ENCODE assay signal across 17 mouse cellular contexts in genomic region chr5:107411326-107411725, GRCm38 (mm10). TPM values are rescaled to one million over a fixed set of nuclear protein-coding genes. Genes with fewer than 3 reads are reported as not detected.
DNase-seq lines count a peak whose midpoint lies in the region; ATAC-seq and TF ChIP-seq lines count a peak whose summit lies in the region.
"Had no signal": no experiment of that assay in that cellular context is flagged by ENCODE, and none has a peak within 500 bp of the region (broad histone marks: within the 10 kb centered on the region; RNA-seq: fewer than 3 reads in every experiment).

No protein-coding gene starts in this region.

- H3K27me3 ChIP-seq in limb, embryonic 13.5 days = no peaks in the 10 kb centered on the region
- H3K27me3 ChIP-seq: stomach, embryonic 15.5 days had no signal

- H3K4me1 ChIP-seq in limb, embryonic 13.5 days = peaks cover 7% of the 10 kb centered on the region; the same call in 1 of the 2 replicates
- H3K4me1 ChIP-seq: forebrain, embryonic 10.5 days; stomach, embryonic 15.5 days had no signal

- no peaks in the 10 kb centered on the region for H3K9me3 ChIP-seq in limb, embryonic 13.5 days
- H3K9me3 ChIP-seq: forebrain, embryonic 10.5 days; stomach, embryonic 15.5 days had no signal

- H3K27ac ChIP-seq in layer of hippocampus, adult 2 months = peak overlapping the region; percentile 71
- no peak overlapping the region; the same call in 1 of the 2 replicates for H3K27ac ChIP-seq in limb, embryonic 13.5 days
- H3K27ac ChIP-seq: forebrain, embryonic 10.5 days; stomach, embryonic 15.5 days had no signal

- 0 out of 2 replicates have a peak overlapping the region, but pooled peaks have one; percentile 3 for H3K4me2 ChIP-seq in limb, embryonic 13.5 days (replicated peaks)
- H3K4me2 ChIP-seq: stomach, embryonic 15.5 days had no signal

- peak in 1 of 2 experiments; percentile 48 for DNase-seq in layer of hippocampus, adult 2 months (ENCODE audit: low spot score in 2 of 2)
- no peak for DNase-seq in layer of hippocampus, postnatal 36 days
- DNase-seq in cerebellum, adult 11-12 months = peak; percentile 48
- DNase-seq in cerebellum, postnatal 10 days = peak; percentile 53 to 62
- DNase-seq in urinary bladder, adult 18-20 months (ENCODE audit: low spot score in 2 of 2) = no peak
- no peak for DNase-seq in thymus, postnatal 0 days (ENCODE audit: low spot score)
- DNase-seq: kidney, postnatal 25 days; liver; lung, postnatal 36 days had no signal

- H3K36me3 ChIP-seq in limb, embryonic 13.5 days = no peaks in the 10 kb centered on the region
- H3K36me3 ChIP-seq: forebrain, embryonic 10.5 days; stomach, embryonic 15.5 days had no signal

- TF ChIP-seq CTCF in layer of hippocampus, adult 2 months (conservative IDR thresholded peaks at IDR 0.05) = no peak

- WGBS in limb, embryonic 13.5 days = 10% methylated on average over 4 of the region's 4 CpGs

- H3K4me3 ChIP-seq in layer of hippocampus, adult 2 months = no peak overlapping the region
- H3K4me3 ChIP-seq in limb, embryonic 13.5 days = no peak overlapping the region
- H3K4me3 ChIP-seq: forebrain, embryonic 10.5 days; stomach, embryonic 15.5 days had no signal

- no peak overlapping the region for H3K9ac ChIP-seq in limb, embryonic 13.5 days
- H3K9ac ChIP-seq: stomach, embryonic 15.5 days had no signal

- peak; percentile 81; the same call in 1 of the 2 replicates for ATAC-seq in limb, embryonic 13.5 days (ENCODE audit: low FRiP score, low read depth)
- ATAC-seq: inflammation-experienced regulatory T-cells, adult 6 months had no signal

RNA-seq across cellular contexts. Expression of gene Ephx4, which starts 8.8 kb away (rescaled TPM):
- 10 to 100 TPM; 59.4 to 62.5 TPM for total RNA-seq in layer of hippocampus, adult 2 months (2021)
- total RNA-seq in layer of hippocampus, postnatal 36 days (2021) = 10 to 100 TPM; 56.5 to 61.7 TPM
- 1.9 and 2.3 TPM in 2 replicates for polyA plus RNA-seq in limb, embryonic 13.5 days (2015; fragmentation: Nextera tagmentation; extraction: Ambion mirVana)
- polyA plus RNA-seq in thymus, postnatal 0 days (2015; fragmentation: Nextera tagmentation; extraction: Ambion mirVana) = 1.6 and 2.3 TPM in 2 replicates

RNA-seq across cellular contexts. Expression of gene Lpcat2b, which starts 20.0 kb away (rescaled TPM):
- total RNA-seq in layer of hippocampus, adult 2 months (2021) = under 1 TPM in 1 of 2 experiments, not detected in 1; 0.31 TPM
- total RNA-seq in layer of hippocampus, postnatal 36 days (2021) = under 1 TPM; 0.25 to 0.30 TPM
- polyA plus RNA-seq in limb, embryonic 13.5 days (2015; fragmentation: Nextera tagmentation; extraction: Ambion mirVana) = not detected in 2 replicates
- not detected in 2 replicates for polyA plus RNA-seq in thymus, postnatal 0 days (2015; fragmentation: Nextera tagmentation; extraction: Ambion mirVana)
- total RNA-seq: adrenal gland, postnatal 4 days; heart, adult 18-20 months; heart, postnatal 25 days had no signal
- polyA plus RNA-seq: forebrain, embryonic 10.5 days; inflammation-experienced regulatory T-cells, adult 6 months; stomach, embryonic 15.5 days; urinary bladder, adult 2 months had no signal

RNA-seq across cellular contexts. Expression of gene Btbd8, which starts 26.5 kb away (rescaled TPM):
- 100 to 1,000 TPM; 105 to 114 TPM for total RNA-seq in layer of hippocampus, adult 2 months (2021)
- total RNA-seq in layer of hippocampus, postnatal 36 days (2021) = 100 to 1,000 TPM; 106 to 112 TPM
- 5.7 and 7.0 TPM in 2 replicates for polyA plus RNA-seq in limb, embryonic 13.5 days (2015; fragmentation: Nextera tagmentation; extraction: Ambion mirVana)
- polyA plus RNA-seq in thymus, postnatal 0 days (2015; fragmentation: Nextera tagmentation; extraction: Ambion mirVana) = 10.0 and 10.8 TPM in 2 replicates

Comparison
In these comparisons a context has a peak if more than half of its experiments do, and no peak if none do; other contexts are left out.
1. DNase-seq: peak in cerebellum, adult 11-12 months (single experiment) and cerebellum, postnatal 10 days (2 of 2); none in layer of hippocampus, postnatal 36 days (0 of 2), urinary bladder, adult 18-20 months (0 of 2) and thymus, postnatal 0 days (single experiment).